Mouse (Mus musculus) kidney, postnatal 10 days (tissue): Measurements from ENCODE around the gene Cdt1.

Experiments
- DNase-seq: peaks from one replicate; pipeline ENCODE4 v3.0.0; 2021; ENCODE audit warnings: mixed read lengths

Cdt1 gene

GRCm38 (mm10) chr8:122574667-122575251 is 6.9 kb downstream of the Cdt1 start:
- no peak for DNase-seq

GRCm38 (mm10) chr8:122575286-122575685 is 7.5 kb downstream of the Cdt1 start:
- no peak for DNase-seq

- no peak for DNase-seq
Observed at GRCm38 (mm10) chr8:122575735-122576647, 8.2 kb downstream of the Cdt1 start.

GRCm38 (mm10) chr8:122576648-122577022 is 8.8 kb downstream of the Cdt1 start, which contains the start of gene Aprt:
Aprt (minus strand) TSS chr8:122576909.
- DNase-seq, result peak; percentile 96

- DNase-seq, result no peak
Observed at GRCm38 (mm10) chr8:122577116-122577515, 9.3 kb downstream of the Cdt1 start.

GRCm38 (mm10) chr8:122579196-122579595 is 11.4 kb downstream of the Cdt1 start:
- peak; percentile 41 for DNase-seq

- DNase-seq, result no peak
Observed at GRCm38 (mm10) chr8:122580926-122581325, 13.1 kb downstream of the Cdt1 start.

- DNase-seq, result no peak
Observed at GRCm38 (mm10) chr8:122584981-122585380, 17.2 kb downstream of the Cdt1 start.

GRCm38 (mm10) chr8:122585411-122585891 is 17.6 kb downstream of the Cdt1 start:
- DNase-seq, result no peak

GRCm38 (mm10) chr8:122586171-122586570 is 18.4 kb downstream of the Cdt1 start:
- no peak for DNase-seq

- no peak for DNase-seq
Observed at GRCm38 (mm10) chr8:122586749-122587148, 18.9 kb downstream of the Cdt1 start.

- DNase-seq, result no peak
Observed at GRCm38 (mm10) chr8:122593240-122593639, 25.4 kb downstream of the Cdt1 start.

- no peak for DNase-seq
Observed at GRCm38 (mm10) chr8:122593783-122594507, 26.1 kb downstream of the Cdt1 start.

GRCm38 (mm10) chr8:122596031-122596430 is 28.2 kb downstream of the Cdt1 start:
- no peak for DNase-seq

GRCm38 (mm10) chr8:122600666-122601065 is 32.9 kb downstream of the Cdt1 start:
- DNase-seq, result no peak

GRCm38 (mm10) chr8:122604640-122605039 is 36.8 kb downstream of the Cdt1 start:
- no peak for DNase-seq

- no peak for DNase-seq
Observed at GRCm38 (mm10) chr8:122605367-122605766, 37.6 kb downstream of the Cdt1 start.

GRCm38 (mm10) chr8:122606810-122607209 is 39.0 kb downstream of the Cdt1 start:
- DNase-seq, result no peak

GRCm38 (mm10) chr8:122610209-122610608 is 42.4 kb downstream of the Cdt1 start:
- no peak for DNase-seq

- DNase-seq, result no peak
Observed at GRCm38 (mm10) chr8:122610612-122611277, 42.9 kb downstream of the Cdt1 start.

GRCm38 (mm10) chr8:122611295-122612133 is 43.7 kb downstream of the Cdt1 start, which contains the start of the genes Galns and Trappc2l:
Galns (minus strand) TSS chr8:122611463.
Trappc2l (plus strand) TSS chr8:122611640.
- peak; percentile 98 for DNase-seq
